Mouse (Mus musculus): ENCODE results near the gene Stt3b. TPM values are rescaled to one million over a fixed set of nuclear protein-coding genes. Genes with fewer than 3 reads are reported as not detected.

Stt3b gene
- total and polyA plus RNA-seq, 2 experiments from 2014 or later, result 66.0 to 111 TPM

- WGBS, result 86% methylated on average over 6 of the region's 6 CpGs
- no peaks in the 10 kb centered on the region for H3K27me3 ChIP-seq (ENCODE audit: insufficient read depth, low read length)
- H3K4me3 ChIP-seq (ENCODE audit: low read length), result no peak overlapping the region
- no peaks in the 10 kb centered on the region for H3K4me1 ChIP-seq (ENCODE audit: insufficient read depth, low read length)
- no peaks in the 10 kb centered on the region for H3K9me3 ChIP-seq (ENCODE audit: low read length)
- TF ChIP-seq CTCF (IDR thresholded peaks at IDR 0.05; ENCODE audit: low read depth), result no peak
- no peak overlapping the region for H3K27ac ChIP-seq
- no peak overlapping the region for H3K9ac ChIP-seq (replicated peaks; ENCODE audit: low read length)
- no peak overlapping the region for H3K4me2 ChIP-seq (ENCODE audit: low read depth, low read length)
- H3K36me3 ChIP-seq (ENCODE audit: insufficient read depth, low read length), result no peaks in the 10 kb centered on the region
- no peak for DNase-seq (ENCODE audit: low spot score)
- no peak for ATAC-seq
These were observed 8.6 kb upstream of the Stt3b start for GRCm38 (mm10) chr9:115318621-115319375.

GRCm38 (mm10) chr9:115317049-115317448 lies 6.8 kb upstream of the Stt3b start:
- Histone ChIP-seq H3K4me2 (ENCODE audit: low read depth, low read length) (no peak overlapping the region), H3K9ac (replicated peaks; ENCODE audit: low read length) (no peak overlapping the region), H3K4me1 (ENCODE audit: insufficient read depth, low read length) (no peaks in the 10 kb centered on the region), H3K36me3 (ENCODE audit: insufficient read depth, low read length) (no peaks in the 10 kb centered on the region), H3K9me3 (ENCODE audit: low read length) (no peaks in the 10 kb centered on the region), H3K27me3 (ENCODE audit: insufficient read depth, low read length) (no peaks in the 10 kb centered on the region), H3K27ac (no peak overlapping the region), H3K4me3 (ENCODE audit: low read length) (no peak overlapping the region)
- 91% methylated on average over 5 of the region's 5 CpGs for WGBS
- ATAC-seq, result no peak
- TF ChIP-seq CTCF (IDR thresholded peaks at IDR 0.05; ENCODE audit: low read depth), result no peak
- DNase-seq (ENCODE audit: low spot score), result no peak

- H3K27ac ChIP-seq, result no peak overlapping the region
- no peaks in the 10 kb centered on the region for H3K9me3 ChIP-seq (ENCODE audit: low read length)
- 14% methylated on average over 10 of the region's 10 CpGs for WGBS
- no peaks in the 10 kb centered on the region for H3K36me3 ChIP-seq (ENCODE audit: insufficient read depth, low read length)
- no peak overlapping the region for H3K9ac ChIP-seq (replicated peaks; ENCODE audit: low read length)
- no peaks in the 10 kb centered on the region for H3K4me1 ChIP-seq (ENCODE audit: insufficient read depth, low read length)
- no peak overlapping the region for H3K4me3 ChIP-seq (ENCODE audit: low read length)
- no peak for DNase-seq (ENCODE audit: low spot score)
- ATAC-seq, result no peak
- no peak for TF ChIP-seq CTCF (IDR thresholded peaks at IDR 0.05; ENCODE audit: low read depth)
- no peaks in the 10 kb centered on the region for H3K27me3 ChIP-seq (ENCODE audit: insufficient read depth, low read length)
- 0 out of 2 replicates have a peak overlapping the region, but pooled peaks have one; percentile 10 for H3K4me2 ChIP-seq (ENCODE audit: low read depth, low read length)
These were observed 4.3 kb upstream of the Stt3b start for GRCm38 (mm10) chr9:115314556-115314955.

GRCm38 (mm10) chr9:115313830-115314229 lies 3.6 kb upstream of the Stt3b start:
- H3K4me1 ChIP-seq (ENCODE audit: insufficient read depth, low read length), result no peaks in the 10 kb centered on the region

GRCm38 (mm10) chr9:115311223-115311520 lies 951 bp upstream of the Stt3b start:
- peak overlapping the region; percentile 99 for H3K4me3 ChIP-seq (ENCODE audit: low read length)
- no peak for TF ChIP-seq CTCF (IDR thresholded peaks at IDR 0.05; ENCODE audit: low read depth)
- H3K9me3 ChIP-seq (ENCODE audit: low read length), result no peaks in the 10 kb centered on the region
- H3K9ac ChIP-seq (replicated peaks; ENCODE audit: low read length), result peak overlapping the region; percentile 98
- peak overlapping the region; percentile 99; the same call in 1 of the 2 replicates for H3K27ac ChIP-seq
- H3K4me1 ChIP-seq (ENCODE audit: insufficient read depth, low read length), result peaks cover 7% of the 10 kb centered on the region; the same call in 1 of the 2 replicates
- DNase-seq (ENCODE audit: low spot score), result no peak
- ATAC-seq, result no peak
- no peaks in the 10 kb centered on the region for H3K27me3 ChIP-seq (ENCODE audit: insufficient read depth, low read length)
- WGBS, result 9% methylated on average over 5 of the region's 5 CpGs
- H3K36me3 ChIP-seq (ENCODE audit: insufficient read depth, low read length), result no peaks in the 10 kb centered on the region
- H3K4me2 ChIP-seq (ENCODE audit: low read depth, low read length), result peak overlapping the region; percentile 58

More at GRCm38 (mm10) chr9:115313830-115314229, 3.6 kb upstream of the Stt3b start:
- TF ChIP-seq CTCF (IDR thresholded peaks at IDR 0.05; ENCODE audit: low read depth), result no peak
- H3K27ac ChIP-seq, result no peak overlapping the region
- H3K36me3 ChIP-seq (ENCODE audit: insufficient read depth, low read length), result no peaks in the 10 kb centered on the region
- no peak overlapping the region for H3K9ac ChIP-seq (replicated peaks; ENCODE audit: low read length)
- DNase-seq (ENCODE audit: low spot score), result no peak
- ATAC-seq, result no peak
- no peak overlapping the region for H3K4me3 ChIP-seq (ENCODE audit: low read length)
- no peak overlapping the region for H3K4me2 ChIP-seq (ENCODE audit: low read depth, low read length)
- 93% methylated on average over 5 of the region's 5 CpGs for WGBS
- H3K27me3 ChIP-seq (ENCODE audit: insufficient read depth, low read length), result no peaks in the 10 kb centered on the region
- H3K9me3 ChIP-seq (ENCODE audit: low read length), result no peaks in the 10 kb centered on the region

GRCm38 (mm10) chr9:115309977-115310345 lies 260 bp downstream of the Stt3b start:
- DNase-seq (ENCODE audit: low spot score) (no peak), ATAC-seq (no peak)
- peaks cover 7% of the 10 kb centered on the region for H3K4me1 ChIP-seq (ENCODE audit: insufficient read depth, low read length)
- peak overlapping the region; percentile 99 for H3K4me3 ChIP-seq (ENCODE audit: low read length)
- no peak for TF ChIP-seq CTCF (IDR thresholded peaks at IDR 0.05; ENCODE audit: low read depth)
- H3K36me3 ChIP-seq (ENCODE audit: insufficient read depth, low read length), result no peaks in the 10 kb centered on the region
- H3K9me3 ChIP-seq (ENCODE audit: low read length), result no peaks in the 10 kb centered on the region
- H3K4me2 ChIP-seq (ENCODE audit: low read depth, low read length), result peak overlapping the region; percentile 77
- peak overlapping the region; percentile 98 for H3K9ac ChIP-seq (replicated peaks; ENCODE audit: low read length)
- WGBS, result 0% methylated on average over 22 of the region's 42 CpGs
- no peaks in the 10 kb centered on the region for H3K27me3 ChIP-seq (ENCODE audit: insufficient read depth, low read length)
- H3K27ac ChIP-seq, result peak overlapping the region; percentile 99

- 3% methylated on average over 60 of the region's 65 CpGs for WGBS
- DNase-seq (ENCODE audit: low spot score) (peak; percentile 56), ATAC-seq (peak; percentile 4; the same call in 1 of the 2 replicates)
These were observed 745 bp downstream of the Stt3b start for GRCm38 (mm10) chr9:115309381-115309971.

More at GRCm38 (mm10) chr9:115309381-115309971, 745 bp downstream of the Stt3b start:
- H3K9me3 ChIP-seq (ENCODE audit: low read length), result no peaks in the 10 kb centered on the region
- peak overlapping the region; percentile 98 for H3K9ac ChIP-seq (replicated peaks; ENCODE audit: low read length)
- H3K4me1 ChIP-seq (ENCODE audit: insufficient read depth, low read length), result peaks cover 7% of the 10 kb centered on the region
- peak overlapping the region; percentile 99 for H3K4me3 ChIP-seq (ENCODE audit: low read length)
- no peak for TF ChIP-seq CTCF (IDR thresholded peaks at IDR 0.05; ENCODE audit: low read depth)
- H3K27ac ChIP-seq, result peak overlapping the region; percentile 99
- no peaks in the 10 kb centered on the region for H3K36me3 ChIP-seq (ENCODE audit: insufficient read depth, low read length)
- H3K4me2 ChIP-seq (ENCODE audit: low read depth, low read length), result peak overlapping the region; percentile 77
- no peaks in the 10 kb centered on the region for H3K27me3 ChIP-seq (ENCODE audit: insufficient read depth, low read length)

Data from hindbrain, postnatal 0 days (tissue).